Mouse (Mus musculus) left cerebral cortex, postnatal 10 days (tissue): ENCODE measurements at regions not wholly inside any gene's neighbourhood (a gene's known extent, or its start where the extent isn't known, plus 50 kb on each side); places are given as distances from the start of the nearest gene placed in this dataset.

Source experiments
- DNase-seq, 2 experiments: peaks; one replicate each; pipeline ENCODE4 v3.0.0; 2021 to 2022; ENCODE audit warnings: low spot score in 2 of 2, mixed read lengths in 1 of 2; ENCODE audit errors: extremely low spot score in 1 of 2
- intact Hi-C: fragments of 180-260 bp; cut with DNase I; formaldehyde crosslinking; loops from one replicate; pipeline ENCODE4 v1.15.1; 2025

- DNase-seq, result peak; percentile 10 to 29
- intact Hi-C loops, result loop anchor here (5.0 kb wide), 2 partner anchors 331 to 451 kb away; no protein-coding TSS in a partner anchor
Measured at GRCm38 (mm10) chr6:123930951-123931350, 77.7 kb upstream of the Vmn2r25 start.

- intact Hi-C loops, result no loop called here
- no peak for DNase-seq
Measured at GRCm38 (mm10) chr6:123937930-123938329, 84.7 kb upstream of the Vmn2r25 start.

GRCm38 (mm10) chr6:123961321-123961720 is 63.0 kb upstream of the Vmn2r26 start:
- DNase-seq, result no peak
- intact Hi-C loops, result no loop called here

- intact Hi-C loops, result no loop called here
- peak in 1 of 2 experiments; percentile 15 for DNase-seq
Measured at GRCm38 (mm10) chr6:123971180-123971579, 53.2 kb upstream of the Vmn2r26 start.
